Mouse (Mus musculus) CD4-positive helper T cell, adult 2 months (primary cell): ENCODE results near the gene Cfap43.

Experiments
- DNase-seq: peaks from one replicate; pipeline ENCODE4 v3.0.0-alpha.2; 2012; ENCODE audit warnings: low read depth, missing footprints, low spot score

Gene Cfap43

GRCm38 (mm10) chr19:47713457-47713856, 205.6 kb downstream of the Cfap43 start:
- no peak for DNase-seq

DNA sequence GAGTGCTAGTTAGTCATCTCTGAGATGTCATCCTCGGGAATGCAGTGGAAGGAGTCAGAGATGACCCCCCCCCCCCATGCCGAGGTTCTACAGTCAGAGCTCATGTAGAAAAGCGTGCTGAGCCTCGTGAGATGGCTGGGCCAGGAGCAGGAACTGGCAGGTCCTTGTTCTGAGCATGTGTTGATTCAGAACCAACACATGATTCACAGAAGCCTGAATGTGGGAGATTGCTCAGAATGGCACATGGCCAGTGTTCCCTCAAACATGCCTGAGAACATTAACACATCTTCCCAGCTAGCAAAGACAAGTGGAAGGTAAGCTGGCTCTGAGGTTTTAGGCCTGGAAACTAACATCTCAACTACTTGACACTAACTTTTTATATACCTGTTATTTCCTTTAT, 208.7 kb downstream of the Cfap43 start:
- DNase-seq: no peak

- no peak for DNase-seq
Measured at GRCm38 (mm10) chr19:47705772-47706309, 213.2 kb downstream of the Cfap43 start.

- DNase-seq: no peak
Measured at GRCm38 (mm10) chr19:47705080-47705771, 213.9 kb downstream of the Cfap43 start.

DNA sequence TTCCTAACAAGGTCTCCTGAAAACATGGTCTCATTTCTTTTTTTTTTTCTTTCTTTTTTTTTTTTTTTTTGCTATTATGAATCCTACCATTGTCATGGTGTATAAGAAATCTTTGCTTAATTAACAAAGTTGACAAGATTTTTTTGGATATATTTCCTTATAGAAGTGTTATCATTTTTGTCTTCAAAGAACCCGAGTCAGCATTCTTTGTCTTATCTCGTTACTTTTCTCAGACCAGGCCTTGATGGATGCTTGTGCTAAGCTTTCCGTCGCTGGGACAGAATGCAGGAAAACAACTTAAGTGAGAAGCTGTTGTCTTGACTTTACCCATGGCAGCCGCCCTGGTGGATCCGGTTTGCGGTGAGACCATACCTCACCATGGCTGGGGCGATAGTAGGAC, 218.6 kb downstream of the Cfap43 start:
- no peak for DNase-seq

GRCm38 (mm10) chr19:47699743-47700142, 219.3 kb downstream of the Cfap43 start:
- no peak for DNase-seq

DNA sequence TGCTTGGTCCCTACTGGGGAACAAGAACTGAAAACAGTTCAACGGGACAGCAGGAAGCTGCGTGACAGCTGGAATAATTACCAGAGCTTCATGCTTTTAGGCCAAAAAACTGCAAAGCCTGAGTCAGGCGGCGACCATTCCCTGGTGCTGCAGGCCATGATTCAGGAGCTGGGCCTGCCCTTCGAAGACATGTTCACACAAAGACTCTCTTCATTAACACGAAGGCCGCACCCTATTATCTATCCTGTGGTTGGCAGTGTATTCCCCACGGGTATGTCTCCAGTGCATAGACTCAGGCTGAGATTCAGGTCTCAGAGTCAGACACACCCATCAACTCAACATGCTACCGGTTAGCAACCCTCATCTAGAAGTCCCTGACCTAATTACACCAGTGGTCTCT, 220.8 kb downstream of the Cfap43 start:
- no peak for DNase-seq

- DNase-seq: no peak
Measured at GRCm38 (mm10) chr19:47697067-47697466, 222.0 kb downstream of the Cfap43 start.

DNA sequence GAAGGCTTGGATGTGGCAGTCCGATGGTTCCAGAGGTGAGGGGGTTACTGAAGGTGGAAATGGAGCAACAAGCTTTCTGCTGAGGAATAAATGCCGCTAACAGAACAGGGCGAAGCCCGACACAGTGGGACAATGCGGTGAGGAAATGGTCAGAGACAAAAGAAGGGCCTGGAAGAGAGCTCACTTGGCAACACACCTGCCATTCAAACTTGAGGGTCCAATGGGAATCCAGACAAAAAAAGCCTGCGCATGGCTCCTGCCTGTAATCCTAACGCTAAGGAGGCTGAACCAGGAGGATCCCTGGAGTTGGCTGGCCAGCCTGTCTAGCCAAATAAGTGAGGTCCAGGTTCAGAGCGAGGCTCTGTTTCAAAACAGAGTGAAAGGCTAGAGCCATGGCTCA, 222.7 kb downstream of the Cfap43 start:
- no peak for DNase-seq

DNA sequence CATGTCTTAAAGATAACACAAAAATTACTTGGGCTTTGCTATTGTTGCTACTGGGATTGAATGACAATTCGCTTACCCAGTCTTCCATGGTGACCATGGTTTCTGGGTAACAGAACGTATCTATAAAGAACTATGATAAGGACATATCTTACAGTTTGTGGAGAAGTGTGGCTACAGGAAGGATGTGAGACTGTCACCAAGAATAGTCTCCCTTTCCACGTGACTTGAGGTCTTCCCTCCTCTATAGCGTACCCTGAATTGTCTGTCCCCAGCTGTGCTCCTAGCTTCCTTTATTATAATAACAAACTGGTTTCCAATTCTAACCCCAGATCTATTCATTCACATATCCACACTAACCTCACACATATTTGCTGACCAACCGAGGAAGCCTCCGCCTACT, 223.4 kb downstream of the Cfap43 start:
- DNase-seq: no peak

DNA sequence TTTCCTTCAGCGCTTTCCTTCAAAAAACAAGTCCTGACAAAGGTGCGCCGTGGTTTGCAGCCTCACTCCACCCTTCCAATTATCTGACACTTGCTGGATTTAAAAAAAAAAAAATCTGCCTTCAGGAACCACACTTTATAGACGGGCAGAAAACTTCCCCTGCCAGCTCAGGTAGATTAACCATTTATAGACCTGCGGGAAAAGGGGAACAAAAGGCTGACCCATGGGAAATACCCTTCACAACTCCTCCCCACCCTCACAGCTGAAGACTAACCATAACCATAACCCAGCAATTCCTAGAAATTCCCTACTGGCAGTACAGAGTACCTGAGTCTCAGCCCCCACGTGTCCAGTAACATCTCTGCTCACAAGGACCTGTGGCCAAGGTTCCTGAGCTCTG, 227.1 kb downstream of the Cfap43 start, which contains the start of gene Col17a1:
Col17a1 (minus strand) TSS at position 101 of the 400 bp plus-strand sequence.
- no peak for DNase-seq

DNA sequence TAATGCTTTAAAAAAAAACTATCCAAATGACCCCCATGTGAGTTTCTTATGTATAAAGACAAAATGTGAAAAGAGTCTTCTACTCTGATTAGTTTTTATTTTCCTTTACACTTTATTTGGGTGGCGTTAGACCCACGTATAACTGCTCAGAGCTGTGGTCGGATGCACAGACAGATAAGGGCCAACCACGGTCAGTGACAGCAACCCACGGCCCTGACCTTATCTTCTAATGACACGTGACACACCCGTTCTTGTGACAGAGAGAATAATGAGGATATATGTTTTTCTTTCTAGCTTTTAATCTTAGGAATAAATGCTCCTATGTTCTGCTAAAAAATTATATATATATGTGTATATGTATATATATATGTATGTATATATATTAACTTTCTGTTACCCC, 229.5 kb downstream of the Cfap43 start:
- DNase-seq: no peak
